Mouse (Mus musculus) neural tube, embryonic 12.5 days (tissue): ENCODE data around the gene Psmb1. TPM values are rescaled to one million over a fixed set of nuclear protein-coding genes. Genes with fewer than 3 reads are reported as not detected.
"Not testable (repeated sequence)": the region's sequence is repeated elsewhere in the genome, so short reads cannot be mapped to it uniquely, and the experiment has no call there.

Experiments used
- ATAC-seq: fragments of 200-750 bp; cut with Nextera tagmentation; 2 replicates; pipeline ENCODE4 v1.8.0; 2017; ENCODE audit warnings: low read depth, mild to moderate bottlenecking, moderate TSS enrichment, moderate library complexity; ENCODE audit not compliant: low FRiP score
- H3K27ac ChIP-seq: fragments of 300-500 bp; sonication (generic); 2 replicates; pipeline ENCODE4 v1.5.1; 2016
- H3K27me3 ChIP-seq: fragments of 300-500 bp; sonication (generic); replicated peaks from 2 replicates; pipeline ENCODE4 v1.6.1; 2016; ENCODE audit warnings: mild to moderate bottlenecking
- H3K36me3 ChIP-seq: fragments of 300-500 bp; sonication (generic); 2 replicates; pipeline ENCODE4 v1.6.1; 2016; ENCODE audit warnings: mild to moderate bottlenecking
- H3K4me1 ChIP-seq: fragments of 300-500 bp; sonication (generic); 2 replicates; pipeline ENCODE4 v1.6.1; 2016
- H3K4me2 ChIP-seq: fragments of 300-500 bp; sonication (generic); replicated peaks from 2 replicates; pipeline ENCODE4 v1.6.1; 2016; ENCODE audit warnings: mild to moderate bottlenecking
- H3K4me3 ChIP-seq: fragments of 300-500 bp; sonication (generic); 2 replicates; pipeline ENCODE4 v1.5.1; 2016
- H3K9ac ChIP-seq: fragments of 300-500 bp; sonication (generic); 2 replicates; pipeline ENCODE4 v1.6.1; 2016; ENCODE audit warnings: mild to moderate bottlenecking
- H3K9me3 ChIP-seq: fragments of 300-500 bp; sonication (generic); 2 replicates; pipeline ENCODE4 v1.6.1; 2016; ENCODE audit warnings: mild to moderate bottlenecking
- WGBS: fragments of 180-500 bp; shearing (Covaris S2); methylation state at CpG from one replicate; pipeline ENCODE4 v1.1.7; 2016; 5-methylcytosine and 5-hydroxymethylcytosine counted together
- polyA plus RNA-seq: library from polyadenylated mRNA; unstranded; fragments of >200 nt; fragmentation: Nextera tagmentation; extraction: Ambion mirVana; gene quantifications from 2 replicates; pipeline ENCODE4 v1.2.1, GENCODE M21; 2016

Psmb1 gene
- polyA plus RNA-seq, result 248 and 252 TPM in 2 replicates

DNA sequence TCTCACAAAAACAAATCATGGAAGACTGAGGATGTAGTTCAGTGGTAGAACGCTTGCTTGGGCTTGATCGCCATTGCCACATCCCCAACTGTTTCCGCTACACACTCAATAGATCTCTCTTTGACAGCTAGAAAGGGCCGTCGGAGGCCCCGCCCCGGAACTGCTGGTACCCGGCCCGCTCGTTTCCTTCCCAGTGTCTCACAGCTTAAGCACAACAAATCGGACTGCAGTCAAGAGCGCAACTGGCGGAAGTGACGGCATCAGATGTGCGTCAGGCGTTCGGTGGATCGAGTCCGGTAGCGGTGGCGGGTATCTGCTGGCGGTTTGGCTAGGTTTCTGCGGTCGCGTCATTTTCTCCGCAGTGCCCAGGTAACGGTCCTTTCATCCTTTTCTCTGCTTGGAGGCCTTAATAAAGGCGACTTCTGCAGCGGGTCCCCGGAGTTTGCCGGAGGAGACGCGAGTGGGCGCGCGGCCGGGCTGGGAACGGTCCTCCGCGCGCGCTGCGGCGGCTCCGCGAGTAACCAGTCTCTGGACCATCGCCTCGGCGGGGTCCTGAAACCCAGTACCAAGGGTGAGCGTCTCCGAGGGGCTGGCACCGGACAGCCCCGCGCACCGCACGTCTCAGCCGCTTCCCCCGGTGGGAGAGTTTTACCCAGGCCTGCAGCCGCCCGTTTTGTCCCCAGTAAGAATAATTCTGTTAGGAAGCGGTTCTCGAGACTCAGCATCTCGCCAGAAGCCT lies at the start of gene Psmb1, which contains the start of gene Tbp:
Gene Psmb1, minus strand, starts transcription at position 96 of the 739 bp plus-strand sequence.
Gene Tbp, plus strand, starts transcription at position 233 of the 739 bp plus-strand sequence.
- WGBS, result under 1% methylated on average over 63 of the region's 63 CpGs

DNA sequence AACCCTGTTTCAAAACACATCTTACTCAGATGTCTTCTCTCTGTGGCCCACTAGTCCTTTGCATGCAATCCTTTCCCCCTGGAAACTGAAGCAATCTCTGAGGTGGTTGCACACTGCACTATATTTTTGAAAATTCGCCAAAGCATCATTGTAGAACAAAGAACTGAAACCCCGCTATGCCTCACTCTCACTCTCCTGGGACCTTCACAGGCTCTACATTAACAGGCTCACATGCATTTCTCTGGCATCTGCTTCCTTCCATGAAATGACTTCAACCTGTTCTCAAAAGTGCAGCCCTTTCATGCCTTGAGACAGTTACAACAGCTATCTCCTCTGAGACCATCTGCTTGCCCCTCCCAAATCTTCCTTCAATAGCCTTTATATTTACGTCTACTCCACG lies 46.9 kb upstream of the Psmb1 start:
- 75% methylated on average over 4 of the region's 4 CpGs for WGBS

More for the DNA sequence above, at the start of gene Psmb1, which contains the start of gene Tbp:
- Histone ChIP-seq H3K4me1 (peaks cover 36% of the 10 kb centered on the region), H3K4me3 (peak within 1 kb of the TSS; percentile 96), H3K27me3 (no peaks in the 10 kb centered on the region), H3K9ac (peak within 1 kb of the TSS; percentile 89), H3K27ac (peak within 1 kb of the TSS; percentile 37; the same call in 1 of the 2 replicates), H3K36me3 (peaks cover 19% of the 10 kb centered on the region), H3K9me3 (no peaks in the 10 kb centered on the region), H3K4me2 (peak within 1 kb of the TSS; percentile 92)
- ATAC-seq, result peak; percentile 95

DNA sequence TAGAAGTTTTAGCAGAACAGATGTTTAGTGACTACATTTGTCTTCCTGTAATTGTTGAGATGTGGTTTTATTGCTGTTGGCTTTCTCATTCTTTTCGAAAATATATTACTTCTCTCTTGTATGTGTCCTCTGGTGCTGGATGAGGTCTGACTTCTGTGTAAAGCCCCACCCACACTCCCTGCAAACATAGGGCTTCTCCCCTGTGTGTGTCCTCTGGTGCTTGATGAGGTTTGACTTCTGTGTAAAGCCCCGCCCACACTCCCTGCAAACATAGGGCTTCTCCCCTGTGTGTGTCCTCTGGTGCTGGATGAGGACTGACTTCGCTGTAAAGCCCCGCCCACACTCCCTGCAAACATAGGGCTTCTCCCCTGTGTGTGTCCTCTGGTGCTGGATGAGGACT lies 44.3 kb upstream of the Psmb1 start:
- not testable (repeated sequence) for H3K4me3 ChIP-seq, H3K9ac ChIP-seq, H3K27ac ChIP-seq, H3K4me1 ChIP-seq, H3K4me2 ChIP-seq, ATAC-seq, H3K36me3 ChIP-seq, H3K9me3 ChIP-seq, H3K27me3 ChIP-seq
- WGBS, result 66% methylated on average over 4 of the region's 4 CpGs

More for the DNA sequence above, 46.9 kb upstream of the Psmb1 start:
- Histone ChIP-seq H3K27ac (no peak overlapping the region), H3K4me1 (no peaks in the 10 kb centered on the region), H3K4me2 (no peak overlapping the region), H3K9ac (no peak overlapping the region), H3K27me3 (no peaks in the 10 kb centered on the region), H3K36me3 (no peaks in the 10 kb centered on the region), H3K4me3 (no peak overlapping the region), H3K9me3 (no peaks in the 10 kb centered on the region)
- ATAC-seq, result no peak

DNA sequence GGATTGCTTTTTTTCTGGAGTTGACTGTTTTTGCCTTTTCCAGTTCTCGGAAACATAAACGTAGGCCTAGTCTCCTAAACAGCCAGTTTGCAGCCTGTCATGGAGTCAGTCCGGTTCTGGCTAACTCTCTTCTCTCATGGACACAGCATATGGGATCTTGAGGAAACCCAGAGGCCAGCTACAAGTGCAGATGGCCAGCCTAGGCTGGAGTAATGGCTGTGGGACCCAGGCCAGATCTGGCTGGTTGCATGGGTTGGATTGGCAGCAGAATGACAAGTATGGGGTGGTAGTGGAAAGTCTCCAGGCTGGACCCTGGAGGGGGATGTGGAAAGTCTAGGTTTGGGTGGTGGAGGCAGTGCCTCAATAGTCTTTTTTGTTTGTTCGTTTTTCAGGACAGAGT lies 40.8 kb upstream of the Psmb1 start:
- no peaks in the 10 kb centered on the region for H3K9me3 ChIP-seq
- ATAC-seq, result no peak
- 71% methylated on average over 4 of the region's 4 CpGs for WGBS

DNA sequence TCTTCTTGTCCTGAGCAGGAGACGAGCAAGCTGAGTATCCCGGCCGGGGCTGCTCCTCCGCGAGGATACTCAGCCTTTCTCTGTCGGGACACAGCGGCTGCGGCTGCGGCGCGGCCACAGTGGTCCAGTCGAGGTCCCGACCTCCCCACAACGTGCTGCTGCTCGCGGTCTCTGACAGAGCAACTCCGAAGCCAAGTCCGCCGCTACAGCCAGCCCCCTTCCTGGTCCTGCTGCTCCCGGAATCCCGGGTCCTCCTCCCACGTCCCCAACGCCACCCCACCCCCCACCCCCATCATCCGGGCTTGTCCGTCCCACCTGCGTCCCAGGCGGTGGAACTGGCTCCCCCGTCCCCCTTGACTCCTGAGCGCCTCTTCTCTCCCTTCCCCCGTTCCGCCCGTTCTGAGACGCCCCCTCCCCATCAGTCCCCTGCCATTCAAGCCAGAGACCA lies 36.9 kb upstream of the Psmb1 start:
- under 1% methylated on average over 33 of the region's 33 CpGs for WGBS
- H3K4me1 ChIP-seq, result no peaks in the 10 kb centered on the region
- H3K9ac ChIP-seq, result peak overlapping the region; percentile 63
- peak overlapping the region; percentile 94 for H3K4me2 ChIP-seq
- peaks cover 16% of the 10 kb centered on the region for H3K27me3 ChIP-seq
- H3K9me3 ChIP-seq, result no peaks in the 10 kb centered on the region
- H3K4me3 ChIP-seq, result peak overlapping the region; percentile 45
- no peak overlapping the region for H3K27ac ChIP-seq
- peak; percentile 72 for ATAC-seq
- no peaks in the 10 kb centered on the region for H3K36me3 ChIP-seq

More for the DNA sequence above, 40.8 kb upstream of the Psmb1 start:
- H3K9ac ChIP-seq, result no peak overlapping the region
- H3K36me3 ChIP-seq, result no peaks in the 10 kb centered on the region
- H3K27ac ChIP-seq, result no peak overlapping the region
- H3K4me2 ChIP-seq, result no peak overlapping the region
- peaks cover 13% of the 10 kb centered on the region for H3K27me3 ChIP-seq
- no peaks in the 10 kb centered on the region for H3K4me1 ChIP-seq
- H3K4me3 ChIP-seq, result no peak overlapping the region

DNA sequence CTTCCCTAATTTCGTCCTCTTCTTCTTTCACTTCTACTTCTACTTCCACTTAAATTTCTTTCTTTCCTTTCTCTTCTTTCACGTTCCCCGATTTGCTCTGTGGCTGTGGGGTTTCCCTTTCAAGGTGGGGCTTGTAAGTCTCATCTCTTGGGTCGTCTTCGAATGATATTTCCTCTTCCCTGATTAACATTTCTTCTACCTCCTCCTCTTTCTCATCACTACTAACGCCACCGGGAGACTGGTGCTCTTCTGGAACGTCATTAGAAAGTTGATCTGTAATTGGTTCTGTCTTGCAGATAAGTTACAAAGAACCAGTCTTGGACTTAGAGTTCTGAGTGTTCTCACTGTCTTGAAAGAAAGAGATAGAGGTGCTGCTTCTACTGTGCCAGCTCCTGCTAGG lies 36.4 kb upstream of the Psmb1 start:
- ATAC-seq, result 0 out of 2 replicates have a peak, but pooled peaks have one; percentile 25
- 18% methylated on average over 8 of the region's 8 CpGs for WGBS

DNA sequence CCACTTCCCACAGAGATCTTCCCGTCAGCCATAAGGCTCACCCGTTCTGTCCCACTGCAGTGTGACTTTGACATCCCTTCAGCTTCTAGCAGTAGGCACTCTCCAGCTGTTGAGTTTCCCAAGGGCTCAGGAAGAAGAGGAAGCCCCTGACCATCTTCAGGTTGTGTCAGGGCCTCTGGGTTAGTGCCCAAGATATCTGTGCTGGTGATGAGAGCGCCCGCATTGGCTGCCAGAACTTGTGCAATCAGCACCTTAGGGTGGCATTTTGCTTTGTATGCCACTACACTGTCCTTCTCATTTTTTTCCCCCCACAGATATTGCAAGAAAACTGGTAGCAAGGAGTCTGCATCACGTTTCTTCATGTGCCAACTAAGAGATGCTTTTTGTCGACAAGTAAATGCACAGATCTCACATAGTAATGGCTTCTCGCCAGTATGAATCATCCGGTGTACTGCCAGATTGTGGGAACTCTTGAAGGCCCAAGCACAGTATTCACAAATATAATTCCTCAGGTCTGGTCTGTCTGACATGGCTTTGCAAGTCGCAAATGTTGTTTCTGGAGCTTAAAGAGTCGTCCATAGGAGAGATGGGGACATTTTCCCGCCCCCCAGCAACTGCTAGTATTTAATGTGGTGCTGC lies 35.7 kb upstream of the Psmb1 start:
- Histone ChIP-seq H3K9ac (no peak overlapping the region), H3K36me3 (no peaks in the 10 kb centered on the region), H3K9me3 (no peaks in the 10 kb centered on the region), H3K4me3 (no peak overlapping the region), H3K27me3 (peaks cover 16% of the 10 kb centered on the region), H3K4me2 (no peak overlapping the region), H3K27ac (no peak overlapping the region), H3K4me1 (no peaks in the 10 kb centered on the region)
- WGBS, result 71% methylated on average over 11 of the region's 11 CpGs
- no peak for ATAC-seq

More for the DNA sequence above, 36.4 kb upstream of the Psmb1 start:
- H3K4me1 ChIP-seq, result no peaks in the 10 kb centered on the region
- H3K9ac ChIP-seq, result no peak overlapping the region
- H3K36me3 ChIP-seq, result no peaks in the 10 kb centered on the region
- peak overlapping the region; percentile 94 for H3K4me2 ChIP-seq
- peaks cover 16% of the 10 kb centered on the region for H3K27me3 ChIP-seq
- H3K9me3 ChIP-seq, result no peaks in the 10 kb centered on the region
- H3K27ac ChIP-seq, result no peak overlapping the region
- peak overlapping the region; percentile 45; the same call in 1 of the 2 replicates for H3K4me3 ChIP-seq

DNA sequence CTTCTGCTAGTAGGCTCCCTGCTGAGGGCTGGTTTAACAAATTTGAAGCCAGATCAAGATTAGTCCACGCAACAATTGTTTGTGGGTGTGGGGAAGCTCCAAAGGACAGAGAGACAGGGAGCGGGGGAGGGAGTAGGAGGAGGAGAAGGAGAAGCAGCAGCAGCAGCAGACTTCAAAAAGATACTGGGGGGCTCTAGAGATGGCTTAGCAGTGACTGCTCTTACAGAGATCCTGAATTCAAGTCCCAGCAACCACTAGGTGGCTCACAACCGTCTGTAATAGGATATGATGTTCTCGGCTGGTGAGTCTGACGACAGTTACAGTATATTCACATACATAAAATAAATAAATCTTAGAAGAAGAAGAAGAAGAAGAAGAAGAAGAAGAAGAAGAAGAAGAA lies 30.6 kb upstream of the Psmb1 start:
- Histone ChIP-seq H3K4me2 (no peak overlapping the region), H3K27me3 (peaks cover 1% of the 10 kb centered on the region), H3K4me1 (peaks cover 9% of the 10 kb centered on the region), H3K36me3 (peaks cover under 1% of the 10 kb centered on the region; the same call in 1 of the 2 replicates), H3K9ac (no peak overlapping the region), H3K4me3 (no peak overlapping the region), H3K27ac (no peak overlapping the region), H3K9me3 (no peaks in the 10 kb centered on the region)
- ATAC-seq, result no peak
- 8% methylated on average over 5 of the region's 5 CpGs for WGBS

DNA sequence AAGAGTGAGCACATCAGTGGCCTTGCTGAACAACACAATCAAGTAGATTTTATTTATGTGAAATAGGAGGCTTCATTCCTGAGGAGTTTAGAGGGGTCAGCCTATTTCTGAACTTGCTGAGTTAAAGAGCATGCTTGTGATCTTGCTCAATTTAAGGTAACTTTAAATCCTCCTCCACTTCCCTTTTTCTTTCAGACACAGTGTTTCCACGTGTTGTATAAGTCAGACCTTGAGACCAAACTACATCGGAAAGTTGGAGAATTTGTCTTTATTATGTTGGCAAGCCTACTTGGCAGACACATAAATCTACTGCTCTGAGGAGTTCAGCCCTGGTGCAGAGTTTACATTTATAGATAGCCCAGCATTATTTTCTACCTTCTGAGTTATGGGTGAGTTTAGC lies 29.3 kb upstream of the Psmb1 start:
- Histone ChIP-seq H3K4me2 (no peak overlapping the region), H3K4me1 (peaks cover 9% of the 10 kb centered on the region), H3K27ac (no peak overlapping the region), H3K4me3 (no peak overlapping the region), H3K9ac (no peak overlapping the region), H3K36me3 (peaks cover 11% of the 10 kb centered on the region), H3K9me3 (no peaks in the 10 kb centered on the region), H3K27me3 (no peaks in the 10 kb centered on the region)
- WGBS, result 88% methylated on average over 2 of the region's 2 CpGs
- ATAC-seq, result no peak

DNA sequence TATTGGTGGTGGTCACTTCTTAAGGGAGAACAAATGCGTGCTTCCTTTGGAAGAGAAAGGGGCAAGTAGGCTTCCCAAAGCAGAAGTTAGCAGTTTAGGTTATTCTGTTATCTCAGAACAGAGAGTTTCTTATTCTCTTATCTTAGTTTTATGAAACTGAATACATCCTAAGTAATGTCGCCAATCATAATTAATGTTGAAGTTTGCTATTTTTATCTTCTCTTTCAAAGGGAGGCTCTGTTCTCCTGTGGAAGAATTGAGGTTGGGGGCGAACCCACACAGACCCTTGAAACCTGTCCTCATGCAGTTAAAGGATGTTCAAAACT lies 28.2 kb upstream of the Psmb1 start:
- Histone ChIP-seq H3K36me3 (peaks cover 14% of the 10 kb centered on the region), H3K27me3 (no peaks in the 10 kb centered on the region), H3K9me3 (no peaks in the 10 kb centered on the region), H3K9ac (peak overlapping the region; percentile 44; the same call in 1 of the 2 replicates), H3K4me2 (peak overlapping the region; percentile 73), H3K4me3 (peak overlapping the region; percentile 94), H3K27ac (no peak overlapping the region), H3K4me1 (peaks cover 9% of the 10 kb centered on the region)
- ATAC-seq, result no peak
- WGBS, result 61% methylated on average over 3 of the region's 3 CpGs

DNA sequence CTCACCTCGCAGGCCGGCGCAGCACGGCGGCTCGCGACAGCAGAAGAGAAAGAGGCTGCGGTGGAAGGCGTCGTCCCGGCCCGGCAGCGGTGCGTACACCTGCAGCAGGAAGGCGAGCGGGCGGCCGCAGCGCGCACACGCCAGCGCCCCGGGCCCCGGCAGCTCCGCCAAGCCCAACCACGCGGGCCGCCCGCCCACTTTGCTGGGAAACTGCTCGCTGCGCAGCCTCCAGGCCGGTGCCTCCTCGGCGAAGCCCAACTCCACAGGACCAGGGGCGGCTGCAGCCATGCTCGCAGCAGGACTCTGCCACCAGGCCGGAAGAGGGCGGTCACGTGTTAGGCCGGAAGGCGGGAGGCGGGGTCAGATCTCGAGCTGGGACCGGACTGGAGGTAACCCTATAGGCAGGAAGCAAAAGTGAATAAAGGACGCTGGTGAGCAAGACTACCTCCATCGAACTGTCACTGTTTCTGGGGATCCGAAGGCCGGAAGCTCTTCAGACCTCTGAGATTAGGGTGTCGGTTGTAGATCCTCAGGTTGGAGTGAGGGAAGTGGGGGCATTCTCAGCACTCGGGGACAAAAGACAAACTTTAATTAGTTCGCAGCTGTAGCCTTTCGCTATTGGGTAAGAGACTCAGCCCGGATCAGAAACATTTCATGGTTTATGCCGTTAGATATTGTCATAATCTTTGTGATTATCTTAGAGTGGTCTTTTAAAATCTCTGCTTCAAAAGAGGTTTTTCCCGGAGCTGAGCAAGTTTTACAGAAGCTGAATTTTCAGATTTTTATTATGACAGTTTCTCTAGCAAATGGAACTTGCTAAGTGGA lies 27.6 kb upstream of the Psmb1 start, which contains the start of gene Pdcd2:
Gene Pdcd2, minus strand, starts transcription at position 316 of the 825 bp plus-strand sequence.
- WGBS, result 2% methylated on average over 55 of the region's 55 CpGs
- Histone ChIP-seq H3K27me3 (no peaks in the 10 kb centered on the region), H3K9ac (peak within 1 kb of the TSS; percentile 90), H3K4me1 (peaks cover 9% of the 10 kb centered on the region), H3K4me2 (peak within 1 kb of the TSS; percentile 73), H3K9me3 (no peaks in the 10 kb centered on the region), H3K4me3 (peak within 1 kb of the TSS; percentile 94), H3K27ac (peak within 1 kb of the TSS; percentile 39; the same call in 1 of the 2 replicates), H3K36me3 (peaks cover 16% of the 10 kb centered on the region)
- peak; percentile 98 for ATAC-seq

DNA sequence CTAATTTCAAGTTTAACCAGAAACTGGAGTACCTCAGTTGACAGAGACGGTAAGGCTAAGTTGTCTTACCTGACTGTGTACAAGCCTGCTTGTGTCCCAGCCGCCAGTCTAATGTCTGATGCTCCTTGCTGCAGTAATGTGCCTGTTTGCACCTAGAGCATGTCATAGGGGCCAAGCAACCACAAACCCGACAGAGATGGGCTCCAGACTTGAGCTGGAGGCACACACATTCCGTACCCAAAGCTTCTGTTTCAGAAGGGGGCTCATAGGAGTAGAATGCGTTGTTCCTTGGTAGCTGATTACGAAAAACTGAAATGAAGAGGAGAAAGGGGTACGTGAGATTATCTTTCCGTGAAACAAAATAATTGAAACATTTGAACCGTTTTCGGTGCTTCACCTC lies 26.8 kb upstream of the Psmb1 start:
- Histone ChIP-seq H3K27me3 (no peaks in the 10 kb centered on the region), H3K9ac (peak overlapping the region; percentile 90), H3K4me2 (peak overlapping the region; percentile 73), H3K9me3 (no peaks in the 10 kb centered on the region), H3K4me3 (peak overlapping the region; percentile 94), H3K4me1 (peaks cover 9% of the 10 kb centered on the region), H3K27ac (no peak overlapping the region), H3K36me3 (peaks cover 24% of the 10 kb centered on the region)
- 13% methylated on average over 10 of the region's 10 CpGs for WGBS
- no peak for ATAC-seq
